Mouse (Mus musculus): ENCODE results near the gene Traf1. TPM values are rescaled to one million over a fixed set of nuclear protein-coding genes. Genes with fewer than 3 reads are reported as not detected.

Gene Traf1
- polyA plus RNA-seq, 1 experiment from 2014 or later: 0.79 TPM

GRCm38 (mm10) chr2:34976447-34976846, 14.9 kb upstream of the Traf1 start:
- Histone ChIP-seq H3K4me1 (ENCODE audit: insufficient read depth) (no peaks in the 10 kb centered on the region), H3K4me2 (no peak overlapping the region), H3K36me3 (ENCODE audit: insufficient read depth) (no peaks in the 10 kb centered on the region), H3K9ac (no peak overlapping the region), H3K27me3 (ENCODE audit: insufficient read depth, low read length) (no peaks in the 10 kb centered on the region), H3K9me3 (ENCODE audit: low read depth, low read length) (no peaks in the 10 kb centered on the region), H3K4me3 (ENCODE audit: low read depth, low read length) (no peak overlapping the region), H3K27ac (ENCODE audit: low read depth) (no peak overlapping the region)
- DNase-seq: no peak
- WGBS: 85% methylated on average over 6 of the region's 6 CpGs
- ATAC-seq (ENCODE audit: insufficient read depth): no peak
- no peak for TF ChIP-seq CTCF (IDR thresholded peaks at IDR 0.05; ENCODE audit: low read depth)

- DNase-seq: no peak
- Histone ChIP-seq H3K4me2 (no peak overlapping the region), H3K4me1 (ENCODE audit: insufficient read depth) (no peaks in the 10 kb centered on the region), H3K4me3 (ENCODE audit: low read depth, low read length) (no peak overlapping the region), H3K27ac (ENCODE audit: low read depth) (no peak overlapping the region), H3K36me3 (ENCODE audit: insufficient read depth) (no peaks in the 10 kb centered on the region), H3K27me3 (ENCODE audit: insufficient read depth, low read length) (no peaks in the 10 kb centered on the region), H3K9me3 (ENCODE audit: low read depth, low read length) (no peaks in the 10 kb centered on the region), H3K9ac (no peak overlapping the region)
- no peak for TF ChIP-seq CTCF (IDR thresholded peaks at IDR 0.05; ENCODE audit: low read depth)
- ATAC-seq (ENCODE audit: insufficient read depth): no peak
- 74% methylated on average over 8 of the region's 8 CpGs for WGBS
These were observed 11.5 kb upstream of the Traf1 start for GRCm38 (mm10) chr2:34973087-34973486.

- Histone ChIP-seq H3K4me2 (no peak overlapping the region), H3K27ac (ENCODE audit: low read depth) (no peak overlapping the region), H3K4me1 (ENCODE audit: insufficient read depth) (no peaks in the 10 kb centered on the region), H3K9me3 (ENCODE audit: low read depth, low read length) (no peaks in the 10 kb centered on the region), H3K36me3 (ENCODE audit: insufficient read depth) (no peaks in the 10 kb centered on the region), H3K27me3 (ENCODE audit: insufficient read depth, low read length) (no peaks in the 10 kb centered on the region), H3K4me3 (ENCODE audit: low read depth, low read length) (no peak overlapping the region), H3K9ac (no peak overlapping the region)
- ATAC-seq (ENCODE audit: insufficient read depth) (no peak), DNase-seq (no peak)
- no peak for TF ChIP-seq CTCF (IDR thresholded peaks at IDR 0.05; ENCODE audit: low read depth)
- WGBS: 69% methylated on average over 11 of the region's 11 CpGs
These were observed 9.7 kb upstream of the Traf1 start for GRCm38 (mm10) chr2:34971080-34971888.

- no peak for ATAC-seq (ENCODE audit: insufficient read depth)
These were observed 8.6 kb upstream of the Traf1 start for GRCm38 (mm10) chr2:34970092-34970750.

GRCm38 (mm10) chr2:34969166-34969565, 7.6 kb upstream of the Traf1 start:
- DNase-seq (no peak), ATAC-seq (ENCODE audit: insufficient read depth) (no peak)
- WGBS: 62% methylated on average over 7 of the region's 7 CpGs
- no peak overlapping the region for H3K4me3 ChIP-seq (ENCODE audit: low read depth, low read length)
- no peaks in the 10 kb centered on the region for H3K36me3 ChIP-seq (ENCODE audit: insufficient read depth)
- H3K4me2 ChIP-seq: no peak overlapping the region
- TF ChIP-seq CTCF (IDR thresholded peaks at IDR 0.05; ENCODE audit: low read depth): no peak
- no peak overlapping the region for H3K27ac ChIP-seq (ENCODE audit: low read depth)
- H3K9me3 ChIP-seq (ENCODE audit: low read depth, low read length): no peaks in the 10 kb centered on the region
- H3K27me3 ChIP-seq (ENCODE audit: insufficient read depth, low read length): no peaks in the 10 kb centered on the region
- H3K9ac ChIP-seq: no peak overlapping the region
- no peaks in the 10 kb centered on the region for H3K4me1 ChIP-seq (ENCODE audit: insufficient read depth)

More at GRCm38 (mm10) chr2:34970092-34970750, 8.6 kb upstream of the Traf1 start:
- Histone ChIP-seq H3K4me1 (ENCODE audit: insufficient read depth) (no peaks in the 10 kb centered on the region), H3K9me3 (ENCODE audit: low read depth, low read length) (no peaks in the 10 kb centered on the region), H3K4me2 (no peak overlapping the region), H3K4me3 (ENCODE audit: low read depth, low read length) (no peak overlapping the region), H3K27me3 (ENCODE audit: insufficient read depth, low read length) (no peaks in the 10 kb centered on the region), H3K36me3 (ENCODE audit: insufficient read depth) (no peaks in the 10 kb centered on the region), H3K9ac (no peak overlapping the region), H3K27ac (ENCODE audit: low read depth) (no peak overlapping the region)
- WGBS: 30% methylated on average over 9 of the region's 9 CpGs
- TF ChIP-seq CTCF (IDR thresholded peaks at IDR 0.05; ENCODE audit: low read depth): peak; percentile 83
- DNase-seq: peak; percentile 87

GRCm38 (mm10) chr2:34966243-34966934, 4.8 kb upstream of the Traf1 start:
- peaks cover 3% of the 10 kb centered on the region; the same call in 1 of the 2 replicates for H3K4me1 ChIP-seq (ENCODE audit: insufficient read depth)
- H3K4me3 ChIP-seq (ENCODE audit: low read depth, low read length): no peak overlapping the region
- H3K9ac ChIP-seq: no peak overlapping the region
- no peak overlapping the region for H3K27ac ChIP-seq (ENCODE audit: low read depth)
- H3K4me2 ChIP-seq: no peak overlapping the region
- H3K36me3 ChIP-seq (ENCODE audit: insufficient read depth): no peaks in the 10 kb centered on the region
- ATAC-seq (ENCODE audit: insufficient read depth) (no peak), DNase-seq (no peak)
- H3K27me3 ChIP-seq (ENCODE audit: insufficient read depth, low read length): no peaks in the 10 kb centered on the region
- 84% methylated on average over 8 of the region's 8 CpGs for WGBS
- H3K9me3 ChIP-seq (ENCODE audit: low read depth, low read length): no peaks in the 10 kb centered on the region
- no peak for TF ChIP-seq CTCF (IDR thresholded peaks at IDR 0.05; ENCODE audit: low read depth)

- Histone ChIP-seq H3K9ac (no peak overlapping the region), H3K4me1 (ENCODE audit: insufficient read depth) (peaks cover 3% of the 10 kb centered on the region; the same call in 1 of the 2 replicates), H3K4me3 (ENCODE audit: low read depth, low read length) (no peak overlapping the region), H3K27ac (ENCODE audit: low read depth) (no peak overlapping the region), H3K4me2 (no peak overlapping the region), H3K36me3 (ENCODE audit: insufficient read depth) (no peaks in the 10 kb centered on the region), H3K27me3 (ENCODE audit: insufficient read depth, low read length) (no peaks in the 10 kb centered on the region), H3K9me3 (ENCODE audit: low read depth, low read length) (no peaks in the 10 kb centered on the region)
- no peak for ATAC-seq (ENCODE audit: insufficient read depth)
- no peak for TF ChIP-seq CTCF (IDR thresholded peaks at IDR 0.05; ENCODE audit: low read depth)
- no peak for DNase-seq
- 65% methylated on average over 8 of the region's 8 CpGs for WGBS
These were observed 4.2 kb upstream of the Traf1 start for GRCm38 (mm10) chr2:34965806-34966205.

Data from lung, embryonic 14.5 days (tissue).